Mouse (Mus musculus) small intestine, adult 2 months (tissue): Measurements from ENCODE around the gene Samd4b. TPM values are rescaled to one million over a fixed set of nuclear protein-coding genes. Genes with fewer than 3 reads are reported as not detected.

Source experiments
- H3K27ac ChIP-seq: fragments of 200-500 bp; 2 replicates; pipeline ENCODE4 v1.5.1; 2012; ENCODE audit warnings: low read depth, low read length, control low read depth, inconsistent platforms; ENCODE audit not compliant: insufficient read depth
- H3K27me3 ChIP-seq: fragments of 200-500 bp; 2 replicates; pipeline ENCODE4 v1.6.1; 2012; ENCODE audit warnings: mild to moderate bottlenecking, moderate library complexity, low read length, inconsistent platforms; ENCODE audit not compliant: control insufficient read depth, insufficient read depth
- H3K36me3 ChIP-seq: fragments of 200-500 bp; 2 replicates; pipeline ENCODE4 v1.6.1; 2012; ENCODE audit warnings: mild to moderate bottlenecking, low read length, control low read depth, inconsistent platforms; ENCODE audit not compliant: control insufficient read depth, insufficient read depth
- H3K4me1 ChIP-seq: fragments of 200-500 bp; 2 replicates; pipeline ENCODE4 v1.6.1; 2012; ENCODE audit warnings: low read length, inconsistent platforms, mixed read lengths; ENCODE audit not compliant: control insufficient read depth, insufficient read depth, insufficient read length
- H3K4me3 ChIP-seq: fragments of 200-500 bp; 2 replicates; pipeline ENCODE4 v1.5.1; 2012; ENCODE audit warnings: low read depth, mild to moderate bottlenecking, control low read depth, inconsistent platforms, low read length, moderate library complexity
- CTCF ChIP-seq: fragments of 200-500 bp; IDR thresholded peaks from 2 replicates; pipeline ENCODE4 v1.5.1; 2012; ENCODE audit warnings: low read depth, mild to moderate bottlenecking, control low read depth, inconsistent platforms, low read length, moderate library complexity, mixed read lengths; ENCODE audit not compliant: insufficient replicate concordance, insufficient read length; ENCODE audit errors: extremely low read depth
- POLR2A ChIP-seq: fragments of 200-500 bp; IDR thresholded peaks from 2 replicates; pipeline ENCODE4 v1.6.1; 2012; ENCODE audit warnings: low read depth, mild to moderate bottlenecking, control low read depth, inconsistent platforms, low read length, moderate library complexity
- WGBS: fragments of 180-500 bp; shearing (Covaris S2); methylation state at CpG from one replicate; pipeline ENCODE4 v1.1.7; 2018; 5-methylcytosine and 5-hydroxymethylcytosine counted together
- polyA plus RNA-seq: library from polyadenylated mRNA; depleted of rRNA; stranded (reverse); fragments of >200 nt; gene quantifications from 2 replicates; pipeline ENCODE4 v1.2.3, GENCODE M21; 2012

The Samd4b gene
- polyA plus RNA-seq, 1 experiment = 82.0 TPM

- no peak overlapping the region for H3K27ac ChIP-seq
- no peaks in the 10 kb centered on the region for H3K27me3 ChIP-seq
- no peaks in the 10 kb centered on the region for H3K36me3 ChIP-seq
- TF ChIP-seq CTCF (no peak), POLR2A (no peak)
- H3K4me1 ChIP-seq = peaks cover 59% of the 10 kb centered on the region
- H3K4me3 ChIP-seq = no peak overlapping the region
These were observed 10.3 kb downstream of the Samd4b start for GRCm38 (mm10) chr7:28587644-28588043.

DNA sequence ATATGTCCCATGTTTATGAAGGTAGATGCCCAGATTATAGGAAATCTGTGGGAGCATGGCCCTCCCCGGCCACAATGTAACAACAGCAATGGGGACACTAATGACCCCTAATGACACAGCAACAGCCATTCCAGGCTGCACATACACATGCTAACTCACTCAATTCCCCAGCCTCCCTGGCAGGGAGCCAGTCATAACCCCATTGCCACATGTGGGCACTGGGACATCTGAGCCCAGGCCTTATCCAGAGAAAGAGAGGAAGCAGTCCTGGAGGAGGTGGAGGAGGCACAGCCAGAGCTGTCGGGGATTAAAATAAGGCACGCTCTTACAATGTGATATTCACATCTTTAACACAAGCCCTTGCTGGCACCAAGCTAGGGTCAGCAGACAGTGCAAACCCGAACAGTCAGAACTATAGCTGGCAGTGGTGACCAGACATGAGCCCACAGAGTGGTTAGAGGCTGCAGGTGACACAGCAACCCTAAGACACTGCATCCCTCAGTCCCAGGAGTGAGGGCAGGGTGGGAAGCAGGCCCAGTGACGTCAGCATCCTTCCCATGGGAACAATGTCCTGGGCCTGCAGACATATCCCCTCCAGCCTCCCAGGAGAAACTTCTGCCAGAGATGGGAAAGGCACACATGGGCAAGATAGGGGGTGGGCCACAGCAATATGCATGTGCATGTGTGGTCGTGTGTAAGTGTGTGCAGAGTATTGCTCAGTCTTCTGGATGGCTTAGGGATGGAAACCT, 11.1 kb downstream of the Samd4b start:
- Histone ChIP-seq H3K4me1 (peaks cover 55% of the 10 kb centered on the region), H3K27me3 (no peaks in the 10 kb centered on the region), H3K4me3 (no peak overlapping the region), H3K36me3 (no peaks in the 10 kb centered on the region), H3K27ac (no peak overlapping the region)
- TF ChIP-seq CTCF = no peak
- TF ChIP-seq POLR2A = no peak
- WGBS = 51% methylated on average over 6 of the region's 6 CpGs

DNA sequence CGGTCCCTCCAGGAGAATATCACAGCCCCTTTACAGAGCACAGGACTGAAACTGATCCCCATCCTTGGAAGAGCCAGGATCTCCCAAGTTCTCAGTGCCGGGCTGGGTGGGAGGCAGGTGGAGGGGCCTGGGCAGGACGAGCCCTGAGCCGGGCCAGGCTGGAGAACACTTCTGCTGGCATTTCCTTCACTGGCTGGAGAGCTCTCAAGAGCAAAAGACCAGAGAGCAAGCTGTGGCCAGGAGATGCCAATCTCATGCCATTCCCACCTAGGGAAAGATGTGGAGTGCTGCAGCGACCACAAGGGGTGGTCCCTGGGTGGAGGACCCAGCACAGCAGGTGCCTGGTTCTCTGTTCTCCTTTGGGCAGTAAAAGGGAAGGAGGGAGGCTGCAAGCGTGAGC, 12.9 kb downstream of the Samd4b start:
- Histone ChIP-seq H3K4me3 (no peak overlapping the region), H3K36me3 (no peaks in the 10 kb centered on the region), H3K27ac (peak overlapping the region; percentile 82), H3K27me3 (no peaks in the 10 kb centered on the region), H3K4me1 (peaks cover 56% of the 10 kb centered on the region)
- TF ChIP-seq CTCF (no peak), POLR2A (no peak)
- WGBS = 67% methylated on average over 6 of the region's 6 CpGs

GRCm38 (mm10) chr7:28584468-28584867, 13.5 kb downstream of the Samd4b start:
- TF ChIP-seq CTCF (no peak), POLR2A (no peak)
- Histone ChIP-seq H3K4me1 (peaks cover 61% of the 10 kb centered on the region), H3K4me3 (no peak overlapping the region), H3K36me3 (no peaks in the 10 kb centered on the region), H3K27ac (peak overlapping the region; percentile 82), H3K27me3 (no peaks in the 10 kb centered on the region)
- 40% methylated on average over 4 of the region's 4 CpGs for WGBS

DNA sequence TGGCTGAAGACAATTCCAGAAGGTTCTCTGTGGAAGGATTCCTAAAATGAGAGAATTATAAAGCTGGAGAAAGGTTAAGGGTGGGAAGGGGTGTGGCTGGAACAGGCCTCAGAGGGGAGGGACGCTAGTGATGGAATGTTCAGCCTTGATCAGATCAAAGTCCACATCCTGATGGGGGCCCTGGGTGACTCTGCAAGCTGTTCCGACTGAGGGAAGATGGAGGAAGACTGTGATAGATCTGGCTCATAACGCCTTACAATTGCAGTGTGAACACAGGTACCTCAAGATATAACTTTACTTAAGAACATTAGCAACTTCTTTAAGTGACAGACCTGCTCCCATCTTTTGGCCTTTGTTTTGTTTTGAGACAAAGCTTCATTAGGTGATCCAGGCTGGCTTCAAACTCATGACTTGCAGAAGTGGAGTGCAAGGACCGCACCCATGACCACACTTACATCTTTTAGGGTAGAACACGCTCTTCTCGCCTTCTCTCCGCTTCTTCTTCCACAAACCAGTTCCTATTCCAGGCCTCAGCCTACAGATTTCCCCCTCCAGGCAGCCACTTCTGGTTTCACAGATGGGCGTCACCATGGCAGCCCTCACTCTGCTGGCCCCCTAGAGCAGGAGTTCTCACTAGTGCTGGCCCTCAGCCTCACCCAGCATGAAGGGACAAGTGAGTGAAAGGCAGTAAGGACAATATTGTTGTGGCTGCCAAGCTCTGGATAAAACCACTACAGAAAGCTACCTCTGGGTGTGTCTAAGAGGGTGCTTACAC, 14.2 kb downstream of the Samd4b start:
- Histone ChIP-seq H3K4me3 (no peak overlapping the region), H3K36me3 (no peaks in the 10 kb centered on the region), H3K27me3 (no peaks in the 10 kb centered on the region), H3K4me1 (peaks cover 67% of the 10 kb centered on the region), H3K27ac (peak overlapping the region; percentile 82)
- TF ChIP-seq POLR2A = no peak
- no peak for TF ChIP-seq CTCF
- WGBS = 38% methylated on average over 8 of the region's 8 CpGs

DNA sequence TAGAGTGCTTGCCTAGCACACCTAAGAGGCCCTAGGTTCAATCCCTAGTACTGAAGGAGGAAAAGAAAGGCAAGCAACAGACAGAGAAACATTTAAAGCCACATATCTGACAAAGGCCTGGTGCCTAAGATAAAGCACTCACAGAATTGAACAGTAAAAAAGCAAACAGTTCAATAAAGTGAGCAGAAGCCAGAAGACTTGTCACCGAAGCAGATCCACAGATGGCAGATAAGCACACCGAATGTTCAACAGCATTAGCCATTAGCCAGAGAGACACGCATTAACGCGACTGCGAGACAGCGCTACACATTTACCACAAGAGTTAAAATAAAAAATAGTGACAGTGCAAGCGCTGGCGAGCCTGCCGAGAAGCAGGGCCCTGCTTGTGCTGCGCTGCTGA, 15.1 kb downstream of the Samd4b start:
- TF ChIP-seq POLR2A = no peak
- TF ChIP-seq CTCF = no peak
- 52% methylated on average over 11 of the region's 11 CpGs for WGBS
- H3K4me3 ChIP-seq = no peak overlapping the region
- peak overlapping the region; percentile 44; the same call in 1 of the 2 replicates for H3K27ac ChIP-seq
- no peaks in the 10 kb centered on the region for H3K27me3 ChIP-seq
- H3K4me1 ChIP-seq = peaks cover 75% of the 10 kb centered on the region
- H3K36me3 ChIP-seq = no peaks in the 10 kb centered on the region

DNA sequence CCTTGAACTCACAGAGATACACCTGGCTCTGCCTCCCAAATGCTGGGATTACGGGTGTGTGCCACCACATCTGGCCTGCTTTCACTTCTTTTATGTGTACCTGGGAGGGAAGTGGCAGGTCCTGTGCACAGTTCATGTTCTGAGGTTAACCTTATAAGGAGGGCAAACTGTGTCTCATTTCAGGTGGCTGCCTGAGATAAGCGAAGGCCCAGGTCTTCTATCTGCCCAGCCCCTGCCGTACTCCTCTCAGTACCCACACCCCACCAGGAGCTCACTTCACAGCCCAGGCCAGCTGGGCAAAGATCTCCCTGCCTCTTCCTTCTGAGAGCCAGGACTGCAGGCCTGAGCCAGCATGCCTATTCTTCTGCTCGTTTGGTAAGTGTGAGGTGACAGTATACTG, 16.2 kb downstream of the Samd4b start:
- TF ChIP-seq POLR2A (no peak), CTCF (no peak)
- H3K27me3 ChIP-seq = no peaks in the 10 kb centered on the region
- 22% methylated on average over 4 of the region's 4 CpGs for WGBS
- H3K4me3 ChIP-seq = no peak overlapping the region
- H3K4me1 ChIP-seq = peaks cover 75% of the 10 kb centered on the region
- no peaks in the 10 kb centered on the region for H3K36me3 ChIP-seq
- peak overlapping the region; percentile 77 for H3K27ac ChIP-seq
